Mouse (Mus musculus) MN1 (cell line): ENCODE results near the gene 2310061I04Rik.
A peak's percentile ranks its signal among the peaks of the same experiment; 100 is the strongest.
"Not testable (repeated sequence)": the region's sequence is repeated elsewhere in the genome, so short reads cannot be mapped to it uniquely, and the experiment has no call there.

Experiments
- DNase-seq: peaks from one replicate; pipeline ENCODE4 v3.0.0-alpha.2; 2016; ENCODE audit warnings: low spot score

Gene 2310061I04Rik

DNA sequence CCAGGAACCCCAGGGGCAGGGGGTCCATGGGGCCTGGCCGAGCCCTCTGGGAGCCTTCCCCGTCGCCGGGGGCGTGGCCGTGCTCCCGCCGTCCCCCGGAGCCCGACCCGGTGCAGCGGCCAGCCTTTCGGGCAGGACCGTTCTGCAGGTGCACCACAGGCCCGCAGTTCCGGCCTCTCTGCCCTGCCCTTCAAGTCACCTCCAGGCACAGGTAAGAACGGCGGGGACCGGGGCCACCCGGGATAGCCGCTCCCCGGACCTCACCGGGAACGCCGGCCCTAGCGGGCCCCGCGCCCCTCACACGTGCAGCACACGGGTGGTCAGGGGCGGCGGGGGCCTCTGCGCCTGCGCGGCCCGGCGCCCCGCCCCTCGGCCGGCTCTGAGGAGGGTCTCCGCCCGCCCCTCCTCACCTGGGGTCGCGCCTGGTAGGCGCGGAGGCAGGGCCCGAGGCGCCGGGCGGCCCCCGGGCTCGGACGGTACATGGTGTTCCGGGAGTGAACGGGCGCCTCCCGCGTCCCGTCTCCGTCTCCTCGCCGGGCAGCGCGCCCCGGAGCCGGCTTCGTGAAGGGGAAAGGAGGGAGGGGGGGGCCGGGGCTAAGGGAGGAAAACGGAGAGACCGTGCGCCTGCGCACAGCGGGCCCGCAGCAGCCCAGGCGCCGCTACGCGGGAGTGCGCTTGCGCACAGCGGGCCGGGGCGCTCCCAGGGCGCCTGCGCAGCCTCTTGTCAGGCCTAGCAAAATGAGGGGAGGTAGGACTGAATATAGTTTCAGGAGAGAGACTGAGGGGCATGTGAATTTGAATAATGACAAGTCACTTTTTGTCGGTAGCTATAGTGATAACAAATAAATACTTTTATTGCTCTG is at the start of gene 2310061I04Rik:
TSS of gene 2310061I04Rik (minus strand) at position 651 of the 863 bp plus-strand sequence.
- peak; percentile 95 for DNase-seq

DNA sequence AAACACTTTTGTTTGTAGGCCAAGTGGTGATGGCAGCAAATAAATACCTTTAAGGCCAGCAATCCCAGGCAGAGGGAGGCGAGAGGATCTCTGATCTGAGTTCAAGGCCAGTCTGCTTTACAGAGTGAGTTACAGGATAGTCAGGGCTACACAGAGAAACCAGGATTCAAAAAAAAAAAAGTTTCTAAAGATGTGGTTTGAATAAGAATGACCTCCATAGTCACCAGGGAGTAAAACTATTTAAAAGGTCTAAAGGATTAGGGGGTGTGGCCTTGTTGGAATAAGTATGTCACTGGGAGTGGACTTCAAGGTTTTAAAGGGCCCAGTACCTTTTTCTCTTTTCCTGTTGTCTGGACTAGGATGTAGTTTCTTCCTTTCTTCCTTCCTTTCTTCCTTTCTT is 42.7 kb upstream of the 2310061I04Rik start:
- DNase-seq, result no peak

DNA sequence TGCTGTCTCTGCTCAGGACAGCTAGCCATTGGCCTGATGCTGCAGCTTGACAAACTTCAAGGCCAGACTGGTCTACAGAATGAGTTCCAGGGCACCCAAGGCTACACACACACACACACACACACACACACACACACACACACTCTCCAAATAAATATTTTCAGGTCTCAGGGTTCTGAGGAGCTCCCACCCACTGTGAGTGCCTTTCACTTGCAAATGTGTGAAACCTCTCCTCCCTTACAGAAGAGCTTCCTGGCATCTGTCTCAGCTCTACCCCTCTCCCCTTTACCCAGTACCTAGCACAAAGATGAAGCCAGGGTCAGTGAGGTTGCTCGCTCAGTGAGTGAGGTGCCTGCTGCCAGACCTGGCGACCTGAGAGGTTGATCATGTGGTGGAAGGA is 41.9 kb upstream of the 2310061I04Rik start:
- DNase-seq, result no peak

DNA sequence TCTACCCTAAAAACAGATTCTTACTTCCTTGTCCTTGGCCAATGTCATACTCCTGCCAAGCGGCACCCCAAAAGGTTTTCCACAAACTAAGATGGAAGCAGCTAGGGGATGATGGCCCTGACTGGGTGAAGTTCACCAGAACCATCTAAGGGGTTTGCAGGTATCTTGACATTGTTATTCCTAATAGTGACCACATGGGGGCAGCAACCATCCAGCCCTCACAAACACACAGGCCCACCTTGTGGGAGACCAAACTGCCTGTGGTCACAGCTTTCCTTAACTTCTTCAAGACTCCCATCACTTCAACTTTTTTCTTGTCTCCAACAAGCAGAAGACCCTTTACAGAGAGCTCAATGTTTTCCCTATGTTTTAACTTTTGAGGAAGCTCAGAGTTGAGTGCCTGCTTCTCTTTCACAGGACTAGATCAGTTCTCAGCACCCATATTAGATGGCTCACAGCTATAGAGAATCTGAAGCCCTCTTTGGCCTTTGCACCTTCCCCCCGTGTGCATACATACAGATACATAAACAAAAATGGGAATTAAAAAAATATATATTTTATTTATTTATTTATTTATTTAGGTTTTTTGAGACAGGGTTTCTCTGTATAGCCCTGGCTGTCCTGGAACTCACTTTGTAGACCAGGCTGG is 40.6 kb upstream of the 2310061I04Rik start:
- DNase-seq, result peak; percentile 76

DNA sequence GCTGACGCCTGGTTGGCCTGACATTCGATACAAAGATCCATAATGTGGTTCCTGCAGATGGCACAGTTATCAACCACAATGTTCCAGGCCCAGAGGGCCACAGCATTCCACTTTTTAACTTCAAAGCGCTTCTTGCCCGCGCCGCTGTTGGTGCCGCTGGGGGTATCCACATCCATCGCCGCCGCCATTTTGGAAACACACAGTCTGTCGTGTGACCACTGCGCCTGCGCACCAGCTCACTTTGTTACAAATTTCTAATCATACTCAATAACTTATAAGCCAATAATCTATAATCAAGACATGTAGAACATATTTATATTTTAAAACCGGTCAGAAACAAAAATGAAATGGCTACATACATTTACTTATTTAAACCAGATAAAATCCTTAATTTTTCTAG is 38.5 kb upstream of the 2310061I04Rik start:
- not testable (repeated sequence) for DNase-seq

DNA sequence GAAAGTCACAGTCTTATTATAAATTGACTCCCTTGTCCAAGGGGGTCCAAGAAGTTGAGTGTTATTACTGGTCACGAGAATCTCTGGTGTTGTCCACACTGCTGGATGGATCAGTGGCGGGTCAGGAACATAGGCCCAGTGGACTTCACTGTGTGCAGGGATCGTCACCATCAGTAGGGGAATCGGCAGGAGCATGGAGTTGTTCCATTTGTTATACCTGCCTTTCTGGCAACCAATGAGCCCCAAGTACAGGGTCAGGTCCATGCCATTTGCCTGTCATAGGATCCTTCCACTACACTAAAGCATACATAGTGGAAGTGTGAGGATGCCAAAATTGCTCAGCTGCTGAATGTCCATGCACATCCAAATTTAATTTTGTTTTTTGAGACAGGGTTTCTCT is 35.4 kb upstream of the 2310061I04Rik start:
- DNase-seq, result no peak

DNA sequence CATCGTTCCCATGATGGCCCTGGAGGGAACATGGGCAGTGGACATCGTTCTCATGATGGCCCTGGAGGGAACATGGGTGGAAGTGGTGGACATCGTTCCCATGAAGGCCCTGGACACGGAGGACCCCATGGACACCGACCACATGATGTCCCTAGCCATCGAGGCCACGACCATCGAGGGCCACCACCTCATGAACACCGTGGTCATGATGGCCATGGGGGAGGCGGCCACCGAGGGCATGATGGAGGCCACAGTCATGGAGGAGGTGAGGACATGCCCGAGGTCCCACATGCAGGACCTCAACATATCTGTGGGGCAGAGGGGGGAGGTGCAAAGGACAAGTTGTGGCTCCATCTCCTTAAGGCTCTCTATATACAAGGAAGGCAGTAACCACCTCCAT is 33.4 kb upstream of the 2310061I04Rik start:
- no peak for DNase-seq

DNA sequence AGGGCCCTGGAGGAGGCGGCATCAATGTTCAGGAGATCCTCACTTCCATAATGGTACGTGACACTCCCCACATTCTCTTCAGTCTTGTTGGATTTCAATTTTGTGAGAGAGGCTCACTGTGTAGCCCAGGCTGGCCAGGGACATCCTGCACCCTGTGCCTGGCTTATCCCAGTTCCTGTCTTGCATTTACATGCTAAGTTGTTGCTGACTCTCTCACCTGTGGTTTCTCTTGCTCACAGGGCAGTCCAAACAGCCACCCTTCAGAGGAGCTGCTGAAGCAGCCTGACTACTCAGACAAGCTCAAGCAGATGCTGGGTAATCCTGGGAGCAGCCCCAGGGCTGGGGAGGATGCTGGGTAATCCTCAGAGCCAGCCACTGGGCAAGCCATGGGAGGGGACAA is 32.3 kb upstream of the 2310061I04Rik start:
- no peak for DNase-seq

DNA sequence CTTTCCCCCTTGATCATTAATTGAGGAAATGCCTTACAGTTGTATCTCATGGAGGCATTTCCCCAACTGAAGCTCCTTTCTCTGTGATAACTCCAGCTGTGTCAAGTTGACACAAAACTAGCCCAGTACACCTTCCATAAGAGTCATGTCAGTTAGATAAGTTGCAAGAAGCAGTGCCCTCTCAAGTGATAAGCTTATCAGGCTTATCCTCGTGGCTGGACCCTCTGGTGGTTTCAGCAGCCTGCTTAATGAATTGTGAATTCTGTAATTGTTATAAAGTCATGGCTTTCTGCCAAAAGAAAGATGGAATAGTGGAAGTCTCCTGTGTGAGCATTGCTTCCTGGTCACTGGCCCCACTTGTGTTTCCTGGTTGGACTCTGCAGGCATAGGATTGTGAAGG is 30.2 kb upstream of the 2310061I04Rik start:
- no peak for DNase-seq

DNA sequence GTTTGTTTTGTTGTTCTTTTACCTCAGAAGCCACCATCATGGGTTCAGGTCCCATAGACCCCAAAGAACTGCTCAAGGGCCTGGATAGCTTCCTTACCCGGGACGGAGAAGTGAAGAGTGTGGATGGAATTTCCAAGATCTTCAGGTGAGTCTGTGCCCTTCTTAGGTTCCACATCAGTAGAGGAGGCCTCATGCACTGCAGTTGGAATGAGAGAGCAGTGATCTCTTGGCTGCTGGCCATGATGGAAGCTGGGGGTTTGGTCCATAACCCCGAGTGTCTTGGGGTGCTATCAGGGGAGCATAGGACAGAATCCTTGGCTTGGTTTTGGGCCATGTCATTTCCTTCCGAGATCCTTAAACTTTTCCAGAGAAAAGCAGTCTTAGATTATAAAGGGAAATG is 26.1 kb upstream of the 2310061I04Rik start:
- DNase-seq, result no peak

DNA sequence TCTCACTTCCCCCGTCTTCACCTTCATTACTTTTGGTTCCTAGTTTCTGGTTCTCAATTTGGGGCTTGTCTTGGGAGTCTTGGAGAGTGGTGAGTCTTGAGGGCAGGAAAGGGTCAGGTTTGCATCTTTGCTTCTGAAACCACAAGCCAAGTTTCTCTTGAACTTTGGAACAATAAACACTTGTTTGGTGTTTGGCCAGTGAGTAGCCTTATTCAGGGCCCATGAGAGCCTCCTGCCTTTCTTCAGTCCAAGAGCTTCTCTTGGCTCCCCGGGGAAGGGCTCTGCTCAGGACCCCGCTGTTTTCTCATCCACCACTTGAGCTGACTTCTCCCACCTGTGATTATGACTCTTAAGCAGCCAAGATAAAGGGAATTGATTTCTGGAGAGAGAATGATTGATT is 25.3 kb upstream of the 2310061I04Rik start:
- DNase-seq, result no peak

DNA sequence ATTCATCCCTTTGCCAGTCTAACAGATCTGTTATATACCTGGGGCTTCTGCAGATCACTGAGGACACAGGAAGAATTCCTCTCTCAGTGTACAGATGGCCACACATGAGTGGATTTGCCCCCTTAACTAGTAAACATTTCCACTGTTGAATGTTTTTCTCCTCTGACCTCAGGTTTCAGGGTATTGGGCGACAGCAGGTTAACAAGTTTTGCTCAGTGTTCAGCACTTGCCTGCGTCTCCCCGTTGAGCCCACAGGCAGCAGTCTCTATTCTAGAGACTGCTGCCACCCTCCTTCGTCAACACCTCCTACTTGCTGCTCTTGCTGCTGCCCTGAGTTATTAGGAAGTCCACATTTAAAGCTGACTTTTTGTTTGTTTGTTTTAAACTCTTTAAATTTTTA is 24.5 kb upstream of the 2310061I04Rik start:
- no peak for DNase-seq

DNA sequence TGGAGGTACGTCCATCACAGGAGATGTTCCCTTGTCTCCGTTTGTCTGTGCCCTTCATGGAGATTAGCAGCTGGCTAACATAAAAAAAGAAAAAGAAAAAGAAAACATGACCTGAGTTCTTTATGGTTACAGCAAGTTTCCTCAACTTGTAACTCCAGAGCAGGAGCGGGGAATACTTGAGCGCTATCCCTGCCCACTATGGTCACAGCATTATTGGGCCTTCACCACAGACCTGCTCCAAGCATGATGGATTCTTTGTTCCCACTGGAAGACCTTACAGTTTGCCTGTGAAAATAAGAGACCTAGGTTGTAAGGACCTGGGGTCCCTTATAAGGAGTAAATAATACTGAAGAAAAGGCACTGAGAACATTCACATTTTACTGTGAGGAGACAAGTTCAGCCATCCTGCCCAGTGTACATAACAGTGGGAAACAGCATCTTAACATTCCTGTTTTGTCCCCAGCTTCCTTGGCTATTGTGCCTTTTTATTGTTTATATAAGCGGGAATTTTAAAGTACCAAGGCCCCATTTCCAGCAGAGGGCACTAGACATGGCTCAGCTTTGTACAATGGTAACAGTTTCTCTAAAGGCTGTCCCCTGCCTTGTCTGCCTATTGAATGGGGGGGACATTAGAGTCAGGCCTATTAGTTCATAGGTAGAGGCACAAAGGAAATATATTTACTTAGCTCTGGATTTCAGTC is 23.8 kb upstream of the 2310061I04Rik start:
- peak; percentile 61 for DNase-seq

DNA sequence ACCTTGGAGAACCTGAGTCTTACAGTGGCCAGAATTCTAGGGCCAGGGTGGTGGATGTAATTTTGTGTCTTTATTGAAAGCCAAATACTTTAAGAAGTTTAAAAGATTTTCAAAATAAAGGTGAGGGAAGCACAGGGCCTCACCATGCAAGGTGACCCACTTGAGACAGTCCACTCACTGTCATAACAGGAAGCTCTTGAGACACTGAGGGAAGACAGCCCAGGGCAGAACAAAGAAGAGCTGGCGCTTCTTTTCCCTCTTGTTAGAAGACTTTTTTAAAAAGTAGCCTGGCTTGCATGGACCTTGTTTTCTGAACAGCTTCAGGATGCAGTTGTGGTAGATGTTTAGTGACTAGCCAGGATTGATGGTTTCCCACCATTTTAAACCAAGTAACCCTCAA is 23.2 kb upstream of the 2310061I04Rik start:
- no peak for DNase-seq

DNA sequence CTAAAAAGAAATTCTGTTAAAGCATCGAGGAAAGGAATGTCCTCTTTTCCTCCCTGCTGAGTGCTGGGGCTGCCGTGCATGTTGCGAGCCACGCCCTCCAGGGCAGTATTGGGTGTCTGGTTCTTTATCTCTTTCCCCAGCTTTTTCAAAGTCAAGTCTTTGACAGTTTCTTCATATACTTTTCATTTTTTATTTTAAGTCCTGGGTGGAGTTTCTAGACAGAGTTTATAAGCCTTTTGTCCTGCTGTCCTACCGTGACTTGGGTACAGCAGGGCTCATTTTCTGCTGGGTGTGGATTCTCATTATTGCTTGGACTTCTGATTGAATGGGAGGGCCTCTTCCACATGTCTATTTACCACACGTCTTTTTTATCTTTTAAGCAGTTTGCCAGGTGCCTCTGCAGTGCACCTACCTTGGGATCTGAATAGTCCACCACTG is 22.7 kb upstream of the 2310061I04Rik start:
- peak; percentile 41 for DNase-seq

DNA sequence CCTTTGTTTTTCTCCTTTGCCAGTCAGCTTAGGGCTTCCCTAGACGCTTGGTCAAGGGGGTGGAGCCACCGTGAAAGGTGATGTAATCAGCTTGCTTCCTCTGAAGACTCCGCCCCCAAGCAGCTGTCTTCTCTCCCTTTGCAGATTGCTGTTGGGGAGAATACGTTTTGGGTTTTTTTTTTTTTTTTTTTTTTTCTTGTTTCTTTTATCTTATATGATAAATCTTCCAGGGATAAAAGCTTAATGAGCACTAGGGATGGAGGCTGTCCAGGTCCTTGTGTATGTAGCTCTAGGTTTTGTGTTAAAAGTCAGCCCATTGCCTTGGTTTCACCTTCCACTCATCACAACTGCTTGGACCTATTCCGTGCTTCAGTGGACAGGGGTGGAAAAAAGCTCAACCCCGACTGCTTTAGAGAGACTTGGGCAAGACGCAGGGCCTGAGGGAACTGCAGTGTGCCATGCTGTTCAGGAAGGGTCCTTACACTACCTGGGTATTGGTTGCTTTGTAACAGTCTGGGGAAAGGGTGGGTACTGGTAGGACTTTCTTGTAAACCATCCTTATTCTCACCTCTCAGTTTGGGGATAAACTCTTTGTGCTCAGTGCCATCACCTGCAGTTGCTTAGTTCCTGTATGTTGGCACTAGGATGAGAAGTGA is 22.0 kb upstream of the 2310061I04Rik start:
- peak; percentile 98 for DNase-seq

DNA sequence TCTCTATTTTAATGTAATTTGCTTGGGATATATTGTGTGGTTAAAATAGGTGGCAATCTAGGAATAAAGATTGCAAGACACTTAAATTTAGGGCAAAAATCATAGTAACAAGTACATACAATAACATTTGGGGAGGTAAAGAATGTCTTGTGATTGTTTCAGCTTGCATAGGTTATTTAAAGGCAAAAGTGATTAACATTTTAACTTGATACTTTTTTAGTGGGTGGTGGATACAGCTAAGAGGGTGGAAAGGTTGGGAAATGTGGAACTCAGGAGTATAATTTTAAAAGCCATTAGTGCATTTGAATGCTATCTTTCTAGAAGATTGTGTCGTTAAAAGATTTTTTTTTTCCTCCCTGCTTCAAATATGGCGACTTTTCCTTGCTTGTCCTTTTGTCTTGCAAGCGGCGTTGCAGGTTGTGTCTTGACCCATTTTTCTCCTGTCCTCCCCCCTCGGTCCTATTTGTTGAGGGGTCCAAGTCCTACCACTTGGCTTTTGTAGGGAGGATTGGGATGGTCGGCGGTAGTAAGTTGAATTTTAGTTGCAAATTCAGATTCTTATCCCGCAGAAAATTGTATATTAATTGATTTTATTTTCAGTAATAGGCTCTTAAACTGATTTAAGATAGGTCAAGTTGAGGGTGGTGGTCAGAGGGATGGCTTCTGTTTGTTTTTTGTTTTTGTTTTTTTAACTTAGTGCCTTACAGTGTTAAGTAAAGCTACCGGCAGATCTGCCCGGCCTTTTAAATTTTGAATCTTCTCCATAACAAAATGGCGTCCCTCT is 21.2 kb upstream of the 2310061I04Rik start:
- peak; percentile 74 for DNase-seq

DNA sequence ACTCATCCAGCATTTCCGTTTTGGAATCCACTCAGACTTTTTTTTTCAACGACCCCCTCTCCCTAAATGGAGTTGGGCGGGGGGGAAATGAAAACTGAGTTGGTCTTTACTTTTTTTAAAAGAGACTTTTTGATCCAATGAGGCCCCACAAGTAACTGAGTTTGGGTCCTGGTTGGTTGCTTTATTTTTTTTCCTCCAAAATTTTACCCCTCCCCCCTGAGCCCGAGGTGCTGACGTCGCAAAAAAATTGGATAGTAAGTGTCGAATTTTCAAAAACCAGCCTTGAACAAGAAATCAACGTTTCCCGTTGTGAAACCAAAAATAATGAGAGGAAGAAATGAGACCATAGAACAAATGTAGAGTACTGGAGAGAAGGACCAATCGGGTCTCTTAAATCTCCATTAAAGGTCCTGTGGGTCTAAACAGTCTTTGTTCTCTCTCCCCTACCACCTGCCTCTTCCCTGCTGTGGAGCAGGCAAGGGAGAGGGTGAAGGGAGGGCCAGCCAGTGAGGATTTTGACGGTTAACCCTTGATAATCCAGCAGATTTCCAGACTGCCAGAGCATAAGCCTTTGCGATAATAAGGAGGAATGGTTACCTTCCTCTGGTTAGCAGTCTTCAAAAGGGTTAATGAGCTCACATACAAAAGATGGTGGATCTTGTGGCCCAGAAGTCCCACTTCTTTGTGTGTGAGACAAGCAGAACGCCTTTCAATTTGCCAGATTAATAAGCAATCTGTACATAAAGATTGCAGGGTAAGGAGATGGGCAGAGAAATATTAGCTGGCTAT is 20.4 kb upstream of the 2310061I04Rik start:
- peak; percentile 67 for DNase-seq

DNA sequence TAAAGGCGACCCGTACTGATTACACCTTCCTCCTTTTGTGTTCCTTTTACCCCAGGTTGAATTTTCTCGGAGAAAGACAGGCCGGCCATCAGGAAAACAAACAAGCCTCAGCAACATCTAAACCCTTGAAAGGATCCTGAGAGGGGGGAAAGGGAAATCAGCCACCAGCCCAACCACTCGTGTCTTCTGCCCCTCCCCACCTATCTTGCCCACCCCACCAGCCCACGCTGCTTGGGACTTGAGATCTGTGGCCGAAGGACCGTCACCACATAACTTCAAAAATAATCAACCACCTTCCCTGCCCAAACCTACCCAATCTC is 19.9 kb upstream of the 2310061I04Rik start:
- DNase-seq, result no peak

DNA sequence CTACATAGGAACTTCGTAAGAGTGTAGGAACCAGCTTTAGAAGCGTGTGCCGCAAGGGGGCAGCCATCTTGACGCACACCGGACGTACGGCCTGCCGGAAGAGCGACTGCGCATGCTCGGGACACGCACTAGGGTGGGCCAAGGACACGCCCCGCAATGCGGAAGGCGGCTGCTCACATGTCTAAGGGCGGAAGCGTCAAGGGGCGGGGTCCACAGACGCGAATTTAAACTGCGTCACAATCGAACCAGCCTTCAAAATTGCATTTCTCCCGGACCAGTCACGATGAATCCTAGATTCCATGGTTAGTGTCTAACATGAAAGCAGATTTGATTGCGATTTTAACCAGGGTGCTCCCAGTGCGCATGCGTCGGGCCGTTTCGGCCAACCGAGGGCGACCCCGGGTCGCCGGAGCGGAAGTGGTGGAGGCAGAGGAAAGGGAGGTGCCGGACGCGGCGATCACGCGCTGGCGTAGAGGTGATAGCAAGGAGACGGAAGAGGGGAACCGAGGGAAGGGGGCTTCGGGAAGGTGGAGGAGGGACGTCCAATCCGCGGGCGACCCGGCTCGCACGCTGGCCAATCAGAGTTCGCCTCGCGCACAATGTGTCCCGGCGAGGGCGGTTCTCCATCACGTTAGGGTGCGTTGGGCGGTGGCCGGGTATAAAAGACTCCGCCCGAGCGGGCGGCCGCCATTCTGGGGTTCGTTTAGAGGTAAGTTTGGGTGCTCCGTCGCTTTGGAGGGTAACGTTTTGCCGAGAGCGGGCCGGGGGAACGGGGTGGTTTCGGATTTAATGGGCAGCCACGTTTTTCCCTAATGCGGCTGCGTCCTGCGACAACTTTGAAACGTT is 19.3 kb upstream of the 2310061I04Rik start, which contains the start of the genes Mrps18b and Ppp1r10:
TSS of gene Mrps18b (minus strand) at position 93 of the 846 bp plus-strand sequence.
TSS of gene Ppp1r10 (plus strand) at position 138 of the 846 bp plus-strand sequence.
- DNase-seq, result peak; percentile 99
